Mouse (Mus musculus) kidney, postnatal 10 days (tissue): ENCODE results near the gene Sft2d1.
"Not testable (repeated sequence)": the region's sequence is repeated elsewhere in the genome, so short reads cannot be mapped to it uniquely, and the experiment has no call there.

Source experiments
- DNase-seq: peaks from one replicate; pipeline ENCODE4 v3.0.0; 2021; ENCODE audit warnings: mixed read lengths

Sft2d1 gene

DNA sequence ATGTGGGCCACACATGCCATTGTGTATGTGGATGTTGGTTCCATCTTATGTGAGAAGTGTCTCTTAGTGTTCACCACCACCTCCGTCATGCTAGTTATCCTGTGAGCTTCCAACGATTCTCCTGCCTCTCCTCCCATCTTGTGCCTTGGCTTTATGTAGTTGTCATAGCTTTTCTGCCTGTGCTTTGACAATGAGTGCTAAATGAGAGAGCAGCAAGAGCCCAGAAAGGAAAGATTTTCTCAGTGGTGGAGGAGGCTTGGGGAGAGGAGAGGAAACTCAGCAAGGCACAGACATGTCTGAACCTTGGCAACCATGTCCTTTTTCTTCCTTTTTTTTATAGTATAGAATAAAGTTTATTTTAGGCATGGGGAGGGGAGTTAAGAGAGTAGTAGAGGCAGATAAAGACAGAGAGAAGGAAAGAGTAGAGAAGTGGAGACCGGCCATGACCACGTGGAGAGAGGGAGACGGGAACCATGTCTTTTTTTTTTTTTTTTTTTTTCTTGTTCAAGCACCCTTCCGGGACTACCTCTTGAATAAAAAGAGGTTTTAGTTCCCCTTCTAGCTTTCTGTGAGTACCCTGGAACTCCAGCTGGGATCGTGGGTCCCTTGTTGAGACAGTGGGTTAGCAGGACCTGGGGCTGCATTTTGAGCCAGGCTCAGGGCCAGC lies 8.0 kb upstream of the Sft2d1 start:
- DNase-seq: no peak

DNA sequence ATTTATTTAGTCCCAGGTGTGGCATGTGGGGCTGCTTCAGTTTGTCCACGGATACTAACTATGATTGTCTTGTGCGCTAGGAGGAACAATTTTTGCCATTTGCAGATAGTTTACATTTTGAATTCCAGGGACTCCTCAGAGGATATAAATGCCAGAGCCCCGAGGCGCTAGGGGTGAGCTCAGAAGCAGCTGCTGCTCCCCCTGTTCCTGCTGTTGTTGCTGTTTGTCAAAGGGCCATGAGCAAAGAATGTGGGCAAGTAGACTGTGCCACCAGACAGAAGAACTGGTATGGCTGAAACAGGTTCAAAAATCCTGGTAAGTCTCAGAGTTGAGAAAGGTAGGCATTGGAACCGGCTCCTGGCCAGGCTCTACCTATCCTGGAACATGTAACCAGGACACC lies 7.2 kb upstream of the Sft2d1 start:
- no peak for DNase-seq

DNA sequence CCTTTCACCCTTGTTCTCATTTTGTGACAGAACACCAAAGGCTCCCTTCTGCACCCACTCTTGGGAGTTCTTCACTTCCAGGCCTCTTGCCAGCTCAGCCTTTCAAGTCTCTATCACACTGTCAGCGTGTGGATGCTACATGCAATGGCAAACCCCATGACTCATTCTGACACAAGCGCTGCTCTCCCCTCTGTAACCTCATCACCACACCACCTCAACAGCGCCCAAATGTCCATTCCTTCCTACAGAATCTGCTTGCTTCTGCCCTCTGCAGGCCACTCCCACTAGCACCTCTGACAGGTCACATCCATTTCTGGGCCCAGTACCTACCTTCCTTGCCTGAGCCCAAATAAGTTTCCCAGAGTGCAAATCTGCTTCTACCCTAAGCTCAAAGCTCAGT lies 5.1 kb upstream of the Sft2d1 start:
- DNase-seq: peak; percentile 30

DNA sequence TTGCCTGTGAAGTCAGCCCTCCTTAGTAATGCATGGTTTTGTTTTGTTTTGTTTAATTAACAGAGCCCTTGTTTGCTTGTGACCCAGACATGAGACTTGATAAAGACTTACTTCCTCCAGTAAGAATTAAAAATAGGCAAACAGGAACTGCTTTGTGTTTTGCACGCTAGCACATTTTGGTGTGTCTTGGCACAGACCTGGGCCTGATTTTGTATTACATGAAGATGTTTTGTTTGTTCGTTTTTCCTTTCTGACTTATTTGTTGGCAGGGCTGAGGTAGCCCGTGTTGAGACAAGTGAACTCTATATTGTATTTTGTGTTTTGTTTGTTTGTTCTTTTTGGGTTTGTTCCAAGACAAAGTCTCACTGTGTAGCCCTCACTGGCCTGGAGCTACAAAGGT lies 849 bp downstream of the Sft2d1 start:
- DNase-seq: no peak

DNA sequence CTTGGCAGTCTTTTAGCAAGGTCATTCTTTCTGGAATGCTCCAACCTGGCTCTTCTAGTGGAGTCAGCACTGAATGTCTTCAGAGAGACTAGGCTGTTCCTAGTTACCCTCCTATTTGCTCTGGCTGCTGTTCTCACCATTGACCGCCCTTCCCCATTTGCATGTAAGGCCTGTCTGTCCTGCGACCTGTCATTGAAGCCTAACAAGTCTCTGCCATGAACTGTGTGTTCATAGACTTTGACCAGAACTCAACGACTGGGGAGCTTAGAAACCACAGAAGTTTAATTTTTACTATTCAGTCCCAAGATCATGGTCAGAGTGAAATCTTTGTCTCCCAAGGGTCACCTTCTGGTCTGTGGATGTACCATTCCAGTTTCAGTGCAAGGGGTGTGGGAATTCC lies 3.1 kb downstream of the Sft2d1 start:
- DNase-seq: no peak

DNA sequence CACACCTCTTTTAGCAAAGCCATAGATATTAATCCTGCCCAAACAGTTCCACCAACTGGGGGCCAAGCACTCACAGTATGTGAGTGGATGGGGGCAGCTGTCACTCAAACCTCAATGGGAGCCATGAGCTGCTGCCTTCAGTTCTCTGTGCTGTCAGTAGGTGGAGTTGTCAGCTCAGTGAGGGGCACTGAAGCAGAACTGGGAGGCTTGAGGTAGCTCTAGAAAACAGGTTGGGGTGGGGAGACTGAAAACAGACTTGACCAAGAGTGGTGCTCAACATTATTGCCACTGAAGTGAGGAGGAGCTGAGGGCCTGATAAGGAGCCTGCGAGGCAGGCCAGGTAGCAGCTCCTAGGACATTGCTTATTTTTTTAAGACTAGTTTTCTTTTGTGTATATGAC lies 5.3 kb downstream of the Sft2d1 start:
- no peak for DNase-seq

DNA sequence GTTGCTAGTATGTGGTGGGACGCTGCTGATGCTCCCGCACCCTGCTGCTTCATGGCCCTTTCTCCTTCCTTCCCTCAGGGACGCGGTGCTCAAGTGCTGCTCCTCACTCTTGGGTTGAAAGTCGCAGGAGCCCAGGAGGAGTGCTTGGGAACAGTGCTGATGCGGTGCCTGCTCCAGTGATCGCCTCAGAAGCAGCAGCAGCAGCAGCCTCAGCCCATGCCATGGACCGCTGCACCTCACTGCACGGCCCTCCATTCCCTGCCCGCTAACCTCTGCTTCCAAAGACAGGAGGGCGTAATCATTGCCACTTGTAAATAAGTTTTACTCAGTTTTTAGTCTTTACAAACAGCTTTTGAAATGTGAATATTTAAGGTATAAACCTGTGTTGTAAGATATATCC lies 16.0 kb downstream of the Sft2d1 start:
- DNase-seq: not testable (repeated sequence)

DNA sequence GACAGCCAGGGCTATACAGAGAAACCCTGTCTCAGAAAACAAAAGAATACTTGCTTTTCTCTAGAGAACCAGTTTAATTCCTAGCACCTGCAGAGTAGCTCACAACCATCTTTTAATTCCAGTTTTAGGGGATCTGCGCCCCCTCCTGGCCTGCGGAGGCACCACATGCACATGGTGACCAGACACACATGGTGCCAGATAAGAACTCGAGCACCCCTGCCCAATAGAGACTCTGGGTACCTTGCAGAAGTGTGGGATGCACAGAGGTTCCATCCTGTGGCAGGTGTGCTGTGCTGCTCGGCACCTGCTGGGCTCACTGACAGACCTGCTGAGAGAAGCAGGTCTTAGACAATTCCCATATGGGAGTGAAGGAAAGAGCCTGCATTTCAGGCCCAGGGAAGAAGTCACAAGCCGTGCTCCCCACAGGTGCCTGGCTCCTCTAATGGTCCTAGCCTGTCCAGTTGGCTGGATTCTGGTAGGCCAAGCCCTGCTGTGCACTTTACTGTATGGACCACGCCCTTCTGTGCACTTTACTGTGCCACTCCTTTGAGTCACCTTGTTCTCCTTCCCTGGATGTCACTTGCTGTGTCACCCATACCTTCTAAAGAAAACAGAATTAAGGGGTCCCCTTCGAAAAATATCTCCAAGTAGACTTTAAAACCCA lies 17.7 kb downstream of the Sft2d1 start:
- peak; percentile 24 for DNase-seq

DNA sequence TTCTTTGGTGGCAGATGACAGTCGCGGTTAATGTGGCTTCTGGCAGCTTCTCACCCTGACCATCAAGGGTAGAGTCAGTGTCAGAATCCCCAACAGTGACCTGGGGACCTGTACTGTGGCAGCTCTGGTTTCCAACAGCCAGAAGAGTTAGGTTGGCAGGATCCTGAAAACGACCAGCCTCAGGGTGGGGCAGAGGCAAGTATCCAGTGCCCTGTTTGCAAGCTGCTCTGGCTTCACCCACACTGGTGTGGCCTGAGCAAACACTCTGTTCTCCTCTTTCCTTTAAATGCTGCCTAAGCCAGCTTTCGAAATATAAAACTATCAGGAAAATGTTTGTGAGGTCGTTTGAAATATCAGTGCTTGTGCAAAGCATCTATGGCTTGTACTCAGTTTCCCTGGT lies 19.7 kb downstream of the Sft2d1 start:
- DNase-seq: no peak

DNA sequence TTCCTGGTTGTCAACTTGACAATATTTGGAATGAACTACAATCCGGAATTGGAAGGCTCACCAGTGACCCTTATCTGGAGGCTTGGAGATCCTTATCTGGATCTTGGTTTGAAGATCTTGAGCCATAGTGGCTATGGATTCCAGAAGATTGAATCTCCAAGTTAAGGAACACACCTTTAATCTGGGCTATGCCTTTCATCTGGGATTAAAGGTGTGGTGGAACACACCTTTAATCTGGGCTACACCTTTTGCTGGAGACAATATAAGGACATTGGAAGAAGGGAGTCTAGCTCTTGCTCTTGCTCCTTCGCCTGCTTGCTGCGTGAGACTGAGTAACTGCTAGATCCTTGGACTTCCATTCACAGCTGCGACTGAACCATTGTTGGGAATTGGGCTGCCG lies 26.3 kb downstream of the Sft2d1 start, which contains the start of gene Prr18:
TSS of gene Prr18 (plus strand) at position 301 of the 400 bp plus-strand sequence.
- not testable (repeated sequence) for DNase-seq

DNA sequence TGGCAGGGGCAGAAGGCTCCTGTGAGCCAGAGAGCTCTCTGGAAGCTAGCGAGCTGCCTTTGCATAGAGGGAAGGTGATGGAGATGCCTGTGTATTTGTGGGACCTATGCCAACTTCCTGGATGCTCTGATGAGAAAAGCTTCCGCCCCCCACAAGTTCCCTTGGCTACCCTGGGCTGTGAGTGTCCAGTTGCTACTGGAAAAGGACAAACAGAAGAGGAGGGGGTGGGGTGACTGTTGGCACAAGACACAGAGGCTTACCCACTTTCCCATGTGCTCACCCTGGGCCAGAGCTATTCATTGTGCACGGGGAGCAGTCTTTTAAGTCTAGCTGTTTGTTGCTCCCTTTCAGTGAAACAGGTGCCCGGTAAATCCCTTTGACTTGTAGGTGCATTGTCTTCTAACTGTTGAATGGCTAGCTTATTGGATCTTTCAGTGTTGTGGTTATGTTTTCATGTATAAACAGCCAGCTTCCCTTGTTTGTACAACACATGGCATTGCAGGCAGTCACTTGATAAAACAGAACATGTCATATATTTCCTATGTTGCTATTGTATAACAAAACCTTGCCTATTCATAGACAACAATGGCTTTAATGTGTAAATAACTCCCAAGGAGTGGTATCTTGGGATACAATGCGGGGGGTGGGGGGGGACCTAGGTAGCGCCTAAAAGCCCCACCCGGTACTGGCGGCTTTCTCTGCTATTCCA lies 28.9 kb downstream of the Sft2d1 start:
- DNase-seq: peak; percentile 18

DNA sequence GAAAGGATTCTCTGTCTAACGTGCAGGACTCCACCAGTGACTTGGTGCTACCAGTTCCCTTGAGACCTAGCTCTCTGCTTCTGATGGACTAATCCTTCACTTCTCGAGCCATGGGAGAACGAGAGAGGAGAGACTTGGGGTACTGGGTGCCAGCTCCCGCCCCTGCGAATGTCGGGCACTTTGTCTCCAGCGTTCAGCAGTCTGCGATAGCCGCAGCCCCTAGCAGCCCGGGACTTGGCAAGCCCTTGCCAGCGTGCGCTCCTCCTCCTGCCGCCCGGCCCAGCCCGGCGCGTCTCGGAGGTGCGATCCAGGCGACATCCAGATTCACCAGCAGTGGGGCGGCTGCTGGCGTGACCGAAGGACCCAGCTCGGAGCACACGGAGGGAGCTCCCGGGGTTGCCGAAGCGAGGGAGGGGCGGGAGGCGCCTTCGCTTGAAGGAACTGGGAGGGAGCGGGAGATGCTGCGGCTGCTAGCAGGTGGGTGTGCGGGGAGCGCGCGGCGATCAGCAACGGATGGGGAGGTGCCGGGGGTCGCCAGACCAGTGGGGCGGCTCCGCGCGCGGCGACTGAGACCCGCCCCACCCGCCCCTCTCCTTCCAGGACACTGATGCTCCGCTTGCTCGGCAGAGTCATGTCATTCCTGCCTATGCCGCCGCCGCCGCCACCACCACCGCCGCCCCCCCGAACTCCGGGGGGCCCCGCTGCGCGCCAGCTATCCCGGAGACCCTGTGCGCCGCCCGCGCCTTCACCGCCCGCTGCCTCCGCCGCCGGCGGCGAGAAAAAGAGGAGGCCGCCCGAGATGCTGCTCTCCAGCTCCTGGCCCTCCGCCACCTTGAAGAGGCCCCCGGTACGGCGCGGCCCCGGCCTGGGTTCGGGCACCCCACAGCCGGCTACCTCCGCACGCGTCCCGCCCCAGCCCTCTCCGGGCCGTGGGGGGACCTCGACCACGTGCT lies 29.8 kb downstream of the Sft2d1 start:
- DNase-seq: peak; percentile 39

DNA sequence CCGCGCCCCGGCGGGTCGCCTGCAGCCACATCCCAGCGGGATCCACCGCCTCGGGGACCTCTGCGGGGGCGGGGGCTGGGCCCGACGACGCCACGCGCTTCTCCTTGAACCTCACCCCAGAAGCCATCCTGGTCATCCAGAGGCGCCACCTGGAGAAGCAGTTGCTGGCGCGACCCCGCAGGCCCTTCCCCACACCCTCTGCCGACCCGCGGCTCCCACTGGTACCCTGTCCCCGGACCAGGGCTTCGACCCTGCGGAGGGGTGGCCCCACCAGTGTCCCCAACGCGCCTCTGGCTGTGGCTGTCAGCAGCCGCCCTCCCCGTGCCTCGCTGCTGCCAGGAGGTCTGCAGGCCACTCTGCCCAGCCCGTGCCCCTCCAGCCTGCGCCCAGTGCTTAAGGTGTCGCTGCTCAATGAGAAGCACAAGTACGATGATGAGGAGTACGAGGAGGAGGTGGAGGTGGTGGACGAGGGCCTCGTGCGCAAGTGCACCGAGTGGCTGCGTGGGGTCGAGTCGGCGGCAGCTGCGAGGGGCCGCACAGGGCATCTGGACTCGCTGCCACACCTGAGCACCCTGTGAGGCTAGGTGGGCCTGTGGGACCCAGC lies 30.6 kb downstream of the Sft2d1 start:
- DNase-seq: no peak

DNA sequence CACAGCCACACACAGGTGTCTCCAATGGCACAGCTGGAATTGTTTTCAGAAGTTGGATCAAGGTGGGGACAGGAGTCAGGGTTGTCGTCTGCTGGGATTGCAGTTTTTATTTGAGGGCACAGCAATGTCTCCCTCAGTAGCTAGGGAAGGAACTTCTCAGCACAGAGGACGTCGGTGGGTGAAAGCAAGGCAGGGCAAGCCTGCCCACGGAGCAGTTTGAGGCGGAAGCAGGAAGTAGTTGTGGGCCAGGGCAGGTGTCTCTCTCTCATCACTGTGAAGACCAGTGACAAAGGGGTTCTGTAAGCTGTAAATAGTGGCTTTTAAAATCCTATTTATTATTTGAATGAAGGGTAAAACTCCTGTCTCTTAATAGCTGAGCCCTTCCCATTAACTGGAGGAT lies 31.8 kb downstream of the Sft2d1 start:
- DNase-seq: no peak

DNA sequence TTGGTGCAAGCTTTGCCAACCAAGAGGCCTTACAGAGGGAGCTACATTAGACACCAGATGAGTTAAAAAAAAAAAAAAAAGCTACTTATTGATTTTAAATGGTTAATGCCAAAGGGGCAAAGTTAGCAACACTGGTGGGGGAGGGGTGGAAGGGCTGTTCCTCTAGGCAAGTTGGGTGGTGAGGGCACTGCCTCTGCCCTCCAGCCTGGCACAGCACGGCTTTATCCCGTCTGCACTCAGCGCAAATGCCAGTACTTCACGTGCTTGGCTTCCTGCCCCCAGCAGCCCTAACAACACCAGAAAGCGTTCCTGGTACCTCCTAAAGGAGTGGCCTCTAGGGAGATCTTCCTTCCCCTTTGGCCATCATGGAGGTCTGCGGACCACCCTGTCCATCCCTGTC lies 32.5 kb downstream of the Sft2d1 start:
- no peak for DNase-seq

DNA sequence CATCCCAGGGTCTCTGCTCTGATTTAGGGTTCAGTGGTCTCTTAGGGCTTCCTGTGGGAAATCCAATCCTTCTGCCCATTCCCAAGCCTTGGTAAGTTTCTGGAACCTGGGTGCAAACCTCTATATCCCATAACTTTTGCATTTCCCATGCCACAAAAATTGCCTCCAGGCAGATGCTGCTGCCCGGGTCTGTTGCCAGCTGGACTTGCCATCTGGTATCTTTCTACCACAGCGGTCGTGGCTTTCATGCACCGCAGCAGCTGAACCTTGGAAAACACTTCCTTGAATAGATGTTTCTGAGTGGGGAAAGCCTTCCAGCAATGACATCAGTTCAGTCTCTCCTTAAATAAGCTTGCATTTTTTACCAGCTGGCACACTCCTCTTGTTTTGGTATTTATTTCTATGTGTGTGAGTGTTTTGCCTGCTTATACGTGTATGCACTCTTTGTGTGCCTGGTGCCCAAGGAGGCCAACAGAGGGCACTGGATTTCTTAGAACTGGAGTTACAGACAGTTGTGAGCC lies 36.9 kb downstream of the Sft2d1 start:
- DNase-seq: no peak

DNA sequence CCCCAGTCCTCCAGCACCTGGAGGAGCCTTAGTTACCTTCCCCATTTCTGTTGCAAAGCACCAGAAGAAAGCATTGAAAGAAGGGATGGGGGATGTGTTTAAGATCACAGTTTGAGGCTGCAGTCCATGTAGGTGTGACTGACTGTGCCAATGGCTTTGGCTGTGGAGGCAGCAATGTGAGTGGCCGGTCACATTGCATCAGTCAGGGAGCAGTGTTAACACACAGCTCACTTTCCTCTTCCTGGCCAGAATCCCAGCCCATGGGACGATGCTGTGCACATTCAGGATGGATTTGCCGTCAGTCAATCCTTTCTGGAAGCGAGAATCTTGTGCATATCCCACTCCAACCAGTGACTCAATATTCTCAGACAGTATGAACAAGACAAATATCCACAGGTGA lies 38.0 kb downstream of the Sft2d1 start:
- DNase-seq: no peak

DNA sequence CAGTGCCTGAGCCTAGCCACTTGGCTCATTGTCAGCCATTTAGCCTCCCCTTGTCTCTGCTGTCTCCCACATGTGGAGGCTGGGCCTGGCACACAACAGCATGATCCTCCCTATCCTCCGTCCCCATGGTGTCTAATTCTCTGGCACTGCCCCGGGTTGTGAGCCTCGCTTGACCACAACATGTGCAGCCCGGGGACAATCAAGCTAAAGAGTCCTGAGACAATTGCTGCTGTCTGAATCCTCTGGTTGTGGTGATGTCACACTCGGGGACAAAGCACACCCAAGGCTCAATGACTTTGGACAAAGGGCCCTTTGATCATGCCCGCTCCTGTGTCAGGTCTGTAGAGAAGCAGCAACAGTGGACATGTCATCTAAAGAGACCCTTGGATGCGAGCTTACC lies 40.2 kb downstream of the Sft2d1 start:
- DNase-seq: no peak

DNA sequence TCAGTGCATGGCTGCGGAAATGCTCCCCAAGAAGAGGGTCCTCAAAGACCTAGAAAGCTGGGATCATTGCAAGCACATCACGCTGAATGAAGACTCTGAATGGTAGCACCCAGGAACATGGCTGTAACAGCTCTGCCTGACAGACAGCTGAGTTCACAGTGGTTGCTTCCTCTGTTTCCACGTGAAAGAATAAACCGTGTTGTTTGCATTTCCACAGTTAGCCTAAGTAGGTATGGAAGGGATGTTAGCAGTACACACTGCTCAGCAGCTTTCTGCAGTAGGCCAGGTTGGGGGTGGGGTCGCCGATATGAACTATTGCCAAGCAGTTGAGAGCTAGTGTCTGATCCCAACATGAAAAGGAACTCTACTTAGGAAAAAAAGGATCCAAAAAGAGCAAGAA lies 44.8 kb downstream of the Sft2d1 start, which contains the start of gene T2:
TSS of gene T2 (plus strand) at position 301 of the 400 bp plus-strand sequence.
- DNase-seq: no peak

DNA sequence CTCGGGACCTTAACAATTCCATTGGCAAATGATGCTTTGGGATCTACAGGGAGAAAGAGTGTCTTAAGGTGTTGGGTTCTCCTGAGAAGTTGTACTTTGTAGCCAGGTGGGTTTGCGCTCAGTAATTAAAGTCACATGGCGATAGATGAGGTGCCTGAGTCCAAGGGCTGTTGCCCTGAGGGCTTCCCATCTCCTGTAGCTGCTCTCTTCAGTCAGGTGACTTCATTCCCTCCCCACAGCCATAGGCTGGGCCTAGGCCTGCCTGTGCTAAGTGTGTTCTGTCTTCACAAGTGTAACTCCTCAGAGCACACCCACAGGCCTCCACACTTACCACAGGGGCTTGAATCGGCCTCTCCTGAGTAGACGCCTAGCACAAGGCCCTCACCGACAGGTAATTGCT lies 46.6 kb downstream of the Sft2d1 start:
- no peak for DNase-seq

DNA sequence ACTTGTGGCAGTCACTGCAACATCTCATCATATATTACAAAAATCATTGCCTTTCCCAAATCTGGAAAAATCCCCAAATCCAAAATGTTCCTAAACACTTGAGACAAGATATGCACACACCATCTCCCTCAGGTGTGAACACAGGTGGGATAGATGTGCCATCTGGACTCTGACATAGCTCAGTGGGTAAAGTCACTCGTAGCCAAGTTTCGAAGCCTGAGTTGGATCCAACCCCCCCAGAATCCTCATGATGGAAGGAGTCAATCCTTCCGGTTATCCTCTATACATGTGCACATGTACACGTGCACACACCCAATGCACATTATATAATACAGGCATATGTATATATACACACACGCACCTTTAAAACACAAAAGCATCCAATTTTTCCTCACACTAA lies 50.0 kb downstream of the Sft2d1 start:
- no peak for DNase-seq
